Mouse (Mus musculus) lung, embryonic 14.5 days (tissue): ENCODE data around the gene Bcat2. TPM values are rescaled to one million over a fixed set of nuclear protein-coding genes. Genes with fewer than 3 reads are reported as not detected.
"Not testable (repeated sequence)": the region's sequence is repeated elsewhere in the genome, so short reads cannot be mapped to it uniquely, and the experiment has no call there.

Experiments used
- ATAC-seq: fragments of 200-750 bp; cut with Nextera tagmentation; 2 replicates; pipeline ENCODE4 v1.8.0; 2017; ENCODE audit warnings: mild to moderate bottlenecking, moderate TSS enrichment, moderate library complexity; ENCODE audit not compliant: insufficient read depth
- DNase-seq: peaks from one replicate; pipeline ENCODE4 v3.0.0-alpha.2; 2015
- H3K27ac ChIP-seq: fragments of 300-500 bp; sonication (generic); 2 replicates; pipeline ENCODE4 v1.5.1; 2014; ENCODE audit warnings: low read depth, mild to moderate bottlenecking, moderate library complexity
- H3K27me3 ChIP-seq: fragments of 300-500 bp; sonication (generic); 2 replicates; pipeline ENCODE4 v1.6.1; 2014; ENCODE audit warnings: low read length, control low read depth; ENCODE audit not compliant: insufficient read depth
- H3K36me3 ChIP-seq: fragments of 300-500 bp; sonication (generic); 2 replicates; pipeline ENCODE4 v1.6.1; 2014; ENCODE audit warnings: control low read depth; ENCODE audit not compliant: insufficient read depth
- H3K4me1 ChIP-seq: fragments of 300-500 bp; sonication (generic); 2 replicates; pipeline ENCODE4 v1.6.1; 2014; ENCODE audit warnings: antibody characterized with exemption, control low read depth; ENCODE audit not compliant: insufficient read depth
- H3K4me2 ChIP-seq: fragments of 300-500 bp; sonication (generic); 2 replicates; pipeline ENCODE4 v1.6.1; 2014; ENCODE audit warnings: mild to moderate bottlenecking
- H3K4me3 ChIP-seq: fragments of 300-500 bp; sonication (generic); 2 replicates; pipeline ENCODE4 v1.5.1; 2014; ENCODE audit warnings: low read depth, low read length
- H3K9ac ChIP-seq: fragments of 300-500 bp; sonication (generic); 2 replicates; pipeline ENCODE4 v1.6.1; 2014
- H3K9me3 ChIP-seq: fragments of 300-500 bp; sonication (generic); 2 replicates; pipeline ENCODE4 v1.6.1; 2016; ENCODE audit warnings: low read depth, low read length, control low read depth
- CTCF ChIP-seq: IDR thresholded peaks from 2 replicates; pipeline ENCODE4 v1.5.1; 2016; ENCODE audit warnings: antibody characterized with exemption, low read depth
- WGBS: fragments of 180-500 bp; shearing (Covaris S2); extraction: QIAGEN DNeasy Blood & Tissue Kit; methylation state at CpG from one replicate; pipeline ENCODE4 v1.1.7; 2014; 5-methylcytosine and 5-hydroxymethylcytosine counted together
- polyA plus RNA-seq: library from polyadenylated mRNA; unstranded; fragments of >200 nt; fragmentation: Nextera tagmentation; extraction: Ambion mirVana; gene quantifications from 2 replicates; pipeline ENCODE4 v1.2.1, GENCODE M21; 2014

Gene Bcat2
- polyA plus RNA-seq, 1 experiment from 2014 or later, result 53.4 TPM

- Histone ChIP-seq H3K27ac (peak overlapping the region; percentile 93), H3K4me1 (no peaks in the 10 kb centered on the region), H3K9me3 (no peaks in the 10 kb centered on the region), H3K4me3 (peak overlapping the region; percentile 84), H3K4me2 (peak overlapping the region; percentile 93), H3K9ac (peak overlapping the region; percentile 92), H3K27me3 (no peaks in the 10 kb centered on the region), H3K36me3 (peaks cover 18% of the 10 kb centered on the region; the same call in 1 of the 2 replicates)
- TF ChIP-seq CTCF, result no peak
- ATAC-seq (no peak), DNase-seq (peak; percentile 46)
- WGBS, result 14% methylated on average over 12 of the region's 12 CpGs
Measured at GRCm38 (mm10) chr7:45524841-45525621, 44.9 kb upstream of the Bcat2 start.

GRCm38 (mm10) chr7:45525809-45526473 lies 44.0 kb upstream of the Bcat2 start, which contains the start of the genes Ppp1r15a and Plekha4:
Gene Ppp1r15a (minus strand): TSS chr7:45526268.
Gene Plekha4 (plus strand): TSS chr7:45526330.
- peak within 1 kb of the TSS; percentile 92 for H3K9ac ChIP-seq
- H3K27ac ChIP-seq, result peak within 1 kb of the TSS; percentile 93
- no peak for TF ChIP-seq CTCF
- peaks cover 18% of the 10 kb centered on the region; the same call in 1 of the 2 replicates for H3K36me3 ChIP-seq
- peak within 1 kb of the TSS; percentile 93 for H3K4me2 ChIP-seq
- under 1% methylated on average over 54 of the region's 54 CpGs for WGBS
- DNase-seq (peak; percentile 97), ATAC-seq (peak; percentile 77)
- peaks cover 5% of the 10 kb centered on the region; the same call in 1 of the 2 replicates for H3K4me1 ChIP-seq
- no peaks in the 10 kb centered on the region for H3K9me3 ChIP-seq
- no peaks in the 10 kb centered on the region for H3K27me3 ChIP-seq
- H3K4me3 ChIP-seq, result peak within 1 kb of the TSS; percentile 84

GRCm38 (mm10) chr7:45526474-45527120 lies 43.4 kb upstream of the Bcat2 start:
- 24% methylated on average over 7 of the region's 7 CpGs for WGBS
- Histone ChIP-seq H3K4me1 (peaks cover 7% of the 10 kb centered on the region; the same call in 1 of the 2 replicates), H3K4me3 (peak overlapping the region; percentile 84), H3K27ac (peak overlapping the region; percentile 93), H3K4me2 (peak overlapping the region; percentile 93), H3K9me3 (no peaks in the 10 kb centered on the region), H3K9ac (peak overlapping the region; percentile 92), H3K27me3 (no peaks in the 10 kb centered on the region), H3K36me3 (peaks cover 18% of the 10 kb centered on the region; the same call in 1 of the 2 replicates)
- no peak for DNase-seq
- peak; percentile 25; the same call in 1 of the 2 replicates for TF ChIP-seq CTCF
- no peak for ATAC-seq

GRCm38 (mm10) chr7:45527169-45527568 lies 42.8 kb upstream of the Bcat2 start:
- not testable (repeated sequence) for H3K4me1 ChIP-seq, H3K4me2 ChIP-seq, H3K9ac ChIP-seq, ATAC-seq, H3K4me3 ChIP-seq, H3K9me3 ChIP-seq, H3K27me3 ChIP-seq, DNase-seq, H3K27ac ChIP-seq
- peaks cover 18% of the 10 kb centered on the region; the same call in 1 of the 2 replicates for H3K36me3 ChIP-seq
- WGBS, result 92% methylated on average over 6 of the region's 6 CpGs

- ATAC-seq (no peak), DNase-seq (no peak)
- H3K4me3 ChIP-seq, result no peak overlapping the region
- no peaks in the 10 kb centered on the region for H3K9me3 ChIP-seq
- no peak overlapping the region; the same call in 1 of the 2 replicates for H3K9ac ChIP-seq
- no peak overlapping the region for H3K27ac ChIP-seq
- 3% methylated on average over 6 of the region's 6 CpGs for WGBS
- H3K36me3 ChIP-seq, result peaks cover 2% of the 10 kb centered on the region; the same call in 1 of the 2 replicates
- H3K4me2 ChIP-seq, result peak overlapping the region; percentile 16; the same call in 1 of the 2 replicates
- H3K4me1 ChIP-seq, result peaks cover 7% of the 10 kb centered on the region; the same call in 1 of the 2 replicates
- no peaks in the 10 kb centered on the region for H3K27me3 ChIP-seq
- TF ChIP-seq CTCF, result no peak
Measured at GRCm38 (mm10) chr7:45529461-45529860, 40.5 kb upstream of the Bcat2 start.

- Histone ChIP-seq H3K4me3 (no peak overlapping the region), H3K9me3 (no peaks in the 10 kb centered on the region), H3K36me3 (no peaks in the 10 kb centered on the region), H3K4me2 (0 out of 2 replicates have a peak overlapping the region, but pooled peaks have one; percentile 7), H3K27me3 (no peaks in the 10 kb centered on the region), H3K4me1 (peaks cover 7% of the 10 kb centered on the region; the same call in 1 of the 2 replicates), H3K27ac (no peak overlapping the region; the same call in 1 of the 2 replicates), H3K9ac (no peak overlapping the region)
- ATAC-seq (0 out of 2 replicates have a peak, but pooled peaks have one; percentile 9), DNase-seq (peak; percentile 64)
- no peak for TF ChIP-seq CTCF
- 45% methylated on average over 2 of the region's 2 CpGs for WGBS
Measured at GRCm38 (mm10) chr7:45530643-45531042, 39.3 kb upstream of the Bcat2 start.
